11 mouse cellular contexts compared by ENCODE assay signal in genomic region chr14:48302471-48303186, GRCm38 (mm10).
DNase-seq lines count a peak whose midpoint lies in the region; ATAC-seq lines count a peak whose summit lies in the region.
"Had no signal": no experiment of that assay in that cellular context is flagged by ENCODE, and none has a peak within 500 bp of the region (broad histone marks: within the 10 kb centered on the region; RNA-seq: fewer than 3 reads in every experiment).

No protein-coding gene starts in this region.

- H3K27me3 ChIP-seq in embryonic facial prominence, embryonic 11.5 days (ENCODE audit: control insufficient read depth, insufficient read depth, low read length), result no peaks in the 10 kb centered on the region
- H3K27me3 ChIP-seq in embryonic facial prominence, embryonic 10.5 days (replicated peaks; ENCODE audit: low read depth, poor library complexity, severe bottlenecking), result no peaks in the 10 kb centered on the region
- no peaks in the 10 kb centered on the region for H3K27me3 ChIP-seq in kidney, embryonic 16.5 days (ENCODE audit: insufficient read depth, low read length)

- H3K4me3 ChIP-seq in embryonic facial prominence, embryonic 11.5 days (ENCODE audit: low read depth, low read length), result no peak overlapping the region
- H3K4me3 ChIP-seq in embryonic facial prominence, embryonic 10.5 days, result no peak overlapping the region
- no peak overlapping the region for H3K4me3 ChIP-seq in kidney, embryonic 16.5 days (ENCODE audit: low read length)
- H3K4me3 ChIP-seq: megakaryocyte, embryonic 14.5 days had no signal

- intact Hi-C loops in heart, postnatal 10 days (cut with DNase I), result no loop called here
- intact Hi-C loops in gastrocnemius, postnatal 14 days (cut with DNase I; ENCODE audit: low total_unique reads), result no loop called here

- 0 out of 2 replicates have a peak, but pooled peaks have one; percentile 34 for ATAC-seq in embryonic facial prominence, embryonic 11.5 days (replicated peaks; ENCODE audit: insufficient number of reproducible peaks, low FRiP score, low TSS enrichment, low read depth)
- peak; percentile 42; the same call in 1 of the 2 replicates for ATAC-seq in kidney, embryonic 16.5 days (ENCODE audit: low FRiP score, low TSS enrichment)

- no peak overlapping the region for H3K27ac ChIP-seq in embryonic facial prominence, embryonic 11.5 days (replicated peaks; ENCODE audit: low read depth, low read length)
- H3K27ac ChIP-seq in embryonic facial prominence, embryonic 10.5 days (replicated peaks), result no peak overlapping the region
- no peak overlapping the region for H3K27ac ChIP-seq in kidney, embryonic 16.5 days (ENCODE audit: low read length)

- no peaks in the 10 kb centered on the region for H3K9me3 ChIP-seq in embryonic facial prominence, embryonic 11.5 days (replicated peaks; ENCODE audit: control insufficient read depth, low read length)
- no peaks in the 10 kb centered on the region for H3K9me3 ChIP-seq in embryonic facial prominence, embryonic 10.5 days
- H3K9me3 ChIP-seq in kidney, embryonic 16.5 days (ENCODE audit: low read length), result no peaks in the 10 kb centered on the region

- WGBS in embryonic facial prominence, embryonic 11.5 days, result 56% methylated on average over 10 of the region's 10 CpGs
- 66% methylated on average over 10 of the region's 10 CpGs for WGBS in embryonic facial prominence, embryonic 10.5 days
- 81% methylated on average over 10 of the region's 10 CpGs for WGBS in kidney, embryonic 16.5 days

- peak; percentile 6 for DNase-seq in embryonic facial prominence, embryonic 11.5 days (ENCODE audit: low spot score)
- no peak for DNase-seq in embryonic facial prominence, embryonic 10.5 days (ENCODE audit: low spot score)
- no peak for DNase-seq in kidney, adult 18-20 months
- peak; percentile 17 for DNase-seq in R1 (ENCODE audit: low read depth, low spot score)
- DNase-seq in heart, postnatal 10 days, result peak; percentile 24 to 36
- DNase-seq in spleen, postnatal 10 days (ENCODE audit: low spot score in 2 of 2), result no peak
- no peak for DNase-seq in gastrocnemius, postnatal 14 days
- DNase-seq: cerebellum, adult 2 months had no signal

- H3K9ac ChIP-seq in embryonic facial prominence, embryonic 11.5 days (replicated peaks; ENCODE audit: low read length), result no peak overlapping the region
- no peak overlapping the region for H3K9ac ChIP-seq in kidney, embryonic 16.5 days (replicated peaks; ENCODE audit: low read length)

- no peaks in the 10 kb centered on the region for H3K4me1 ChIP-seq in embryonic facial prominence, embryonic 11.5 days (ENCODE audit: control insufficient read depth, insufficient read depth, low read length)
- peaks cover 12% of the 10 kb centered on the region for H3K4me1 ChIP-seq in embryonic facial prominence, embryonic 10.5 days
- H3K4me1 ChIP-seq in kidney, embryonic 16.5 days (ENCODE audit: insufficient read depth, low read length), result 0 out of 2 replicates have a peak, but pooled peaks cover 5% of the 10 kb centered on the region
- H3K4me1 ChIP-seq: megakaryocyte, embryonic 14.5 days had no signal

- no peaks in the 10 kb centered on the region for H3K36me3 ChIP-seq in embryonic facial prominence, embryonic 11.5 days (replicated peaks; ENCODE audit: control insufficient read depth, insufficient read depth, low read depth, low read length)
- H3K36me3 ChIP-seq in embryonic facial prominence, embryonic 10.5 days (replicated peaks), result no peaks in the 10 kb centered on the region
- H3K36me3 ChIP-seq in kidney, embryonic 16.5 days (ENCODE audit: insufficient read depth, low read length), result no peaks in the 10 kb centered on the region

- H3K4me2 ChIP-seq in embryonic facial prominence, embryonic 11.5 days (ENCODE audit: low read depth, low read length), result no peak overlapping the region
- no peak overlapping the region for H3K4me2 ChIP-seq in kidney, embryonic 16.5 days (replicated peaks; ENCODE audit: low read depth, low read length)
- H3K4me2 ChIP-seq: liver, embryonic 11.5 days had no signal

Comparison
In these comparisons a context has a peak if more than half of its experiments do, and no peak if none do; other contexts are left out.
1. DNase-seq: peak in embryonic facial prominence, embryonic 11.5 days (single experiment), R1 (single experiment) and heart, postnatal 10 days (2 of 2); none in embryonic facial prominence, embryonic 10.5 days (single experiment), kidney, adult 18-20 months (single experiment), spleen, postnatal 10 days (0 of 2) and gastrocnemius, postnatal 14 days (single experiment).